In genomic region chr12:89364850-89365249, GRCm38 (mm10) we compare ENCODE assay signal across 16 mouse cellular contexts.
A peak's percentile ranks its signal among the peaks of the same experiment; 100 is the strongest.
DNase-seq lines count a peak whose midpoint lies in the region; ATAC-seq lines count a peak whose summit lies in the region.
"Had no signal": no experiment of that assay in that cellular context is flagged by ENCODE, and none has a peak within 500 bp of the region (broad histone marks: within the 10 kb centered on the region; RNA-seq: fewer than 3 reads in every experiment).

No protein-coding gene starts in this region.

- peak; percentile 4 for DNase-seq in thymus, postnatal 0 days (ENCODE audit: low spot score)
- no peak for DNase-seq in thymus, postnatal 14 days
- DNase-seq in c-Kit-positive CD71-negative TER-119-negative erythroid progenitor cells, embryonic 14.5 days (ENCODE audit: low read depth) = peak; percentile 8
- DNase-seq in naive thymus-derived CD4-positive, alpha-beta T cell, adult 2 months (ENCODE audit: low read depth) = peak; percentile 1
- no peak for DNase-seq in cerebellum, postnatal 14 days
- no peak for DNase-seq in adrenal gland, adult 8-10 months
- DNase-seq: adrenal gland, postnatal 10 days; cerebellum, adult 18-20 months; cerebellum, adult 9-11 months; gastrocnemius, postnatal 36 days; heart, adult 18-20 months; heart, postnatal 14 days; kidney, adult 11 months had no signal

- peak; percentile 24; the same call in 1 of the 2 replicates for ATAC-seq in megakaryocyte, adult 5-6 weeks (ENCODE audit: poor library complexity, severe bottlenecking)
- ATAC-seq: forebrain, embryonic 14.5 days; hindbrain, embryonic 16.5 days had no signal

Comparison
In these comparisons a context has a peak if more than half of its experiments do, and no peak if none do; other contexts are left out.
1. DNase-seq: peak in thymus, postnatal 0 days (single experiment), c-Kit-positive CD71-negative TER-119-negative erythroid progenitor cells, embryonic 14.5 days (single experiment) and naive thymus-derived CD4-positive, alpha-beta T cell, adult 2 months (single experiment); none in thymus, postnatal 14 days (single experiment), cerebellum, postnatal 14 days (0 of 2) and adrenal gland, adult 8-10 months (single experiment).